Mouse (Mus musculus): Measurements from ENCODE around the gene Copg2. TPM values are rescaled to one million over a fixed set of nuclear protein-coding genes. Genes with fewer than 3 reads are reported as not detected.

The Copg2 gene
- polyA plus RNA-seq, 1 experiment from 2014 or later = 5.8 TPM

DNA sequence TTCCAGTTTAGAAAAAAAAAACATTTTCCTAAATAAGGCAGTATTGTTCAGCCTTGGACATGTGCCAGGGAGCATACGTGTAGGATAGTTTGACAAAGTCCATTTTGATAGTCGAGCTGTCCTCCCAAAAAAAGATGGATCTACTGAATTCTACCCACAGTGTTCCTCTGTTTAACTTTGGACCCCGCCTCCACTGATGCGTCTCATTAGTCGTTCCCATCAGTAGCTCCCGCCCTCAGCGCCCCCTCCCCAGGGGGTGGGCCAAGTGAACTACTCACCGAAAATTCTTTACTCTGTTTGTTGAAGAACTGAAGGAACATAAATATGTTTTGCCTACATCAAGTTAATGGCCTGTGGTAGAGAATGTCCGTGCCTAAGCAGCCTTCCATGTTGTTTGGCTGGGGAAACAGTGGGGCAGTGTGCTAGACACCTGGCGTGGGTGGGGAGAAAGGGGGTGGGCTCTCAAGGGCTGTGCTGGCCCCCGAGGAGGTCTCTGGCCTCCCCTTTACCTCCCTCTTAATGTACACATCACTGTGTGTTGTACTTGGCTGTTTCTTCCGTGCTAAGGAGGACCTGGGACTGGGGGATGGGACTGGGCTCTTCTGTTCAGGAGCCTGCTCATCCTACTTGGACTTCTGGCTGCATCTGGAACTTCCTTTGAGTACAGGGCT lies 166.2 kb downstream of the Copg2 start:
- no peak overlapping the region for H3K27ac ChIP-seq (ENCODE audit: low read length)
- no peak overlapping the region for H3K4me3 ChIP-seq (ENCODE audit: low read depth, low read length)
- H3K4me2 ChIP-seq (ENCODE audit: low read depth, low read length) = no peak overlapping the region
- ATAC-seq (ENCODE audit: low read depth) = no peak
- no peaks in the 10 kb centered on the region for H3K9me3 ChIP-seq (replicated peaks; ENCODE audit: control insufficient read depth, low read length)
- H3K36me3 ChIP-seq (ENCODE audit: control insufficient read depth, insufficient read depth) = no peaks in the 10 kb centered on the region
- peaks cover 17% of the 10 kb centered on the region for H3K27me3 ChIP-seq (ENCODE audit: control insufficient read depth, insufficient read depth, low read depth, low read length)
- no peaks in the 10 kb centered on the region for H3K4me1 ChIP-seq (ENCODE audit: control insufficient read depth, low read depth, low read length)
- no peak overlapping the region for H3K9ac ChIP-seq (ENCODE audit: low read depth, low read length)
- WGBS (ENCODE audit: insufficient replicate concordance) = 56% methylated on average over 12 of the region's 12 CpGs

DNA sequence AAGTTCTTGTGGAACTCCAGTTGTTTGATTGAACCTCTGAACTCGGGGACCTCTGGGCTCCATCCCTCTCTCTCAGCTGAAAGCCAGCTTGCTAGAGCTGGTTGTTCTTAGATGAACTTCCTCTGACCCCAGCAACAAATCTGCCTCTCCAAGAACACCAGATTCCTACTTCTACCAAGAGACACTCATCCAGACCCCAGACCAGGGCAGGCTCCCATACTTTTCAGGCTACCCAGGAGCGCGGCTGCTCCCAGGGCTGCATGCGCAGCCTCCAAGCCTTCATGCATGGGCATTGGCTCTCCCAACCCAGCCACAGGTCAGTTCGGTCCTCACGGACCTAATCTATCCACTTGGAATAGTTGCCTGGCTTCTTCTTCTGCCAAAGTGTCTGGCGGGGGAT lies 173.3 kb downstream of the Copg2 start, which contains the start of gene Mest:
TSS of gene Mest (plus strand) at position 217 of the 400 bp plus-strand sequence.
- WGBS (ENCODE audit: insufficient replicate concordance) = 58% methylated on average over 7 of the region's 7 CpGs
- H3K9ac ChIP-seq (ENCODE audit: low read depth, low read length) = no peak within 1 kb of the TSS

GRCm38 (mm10) chr6:30722385-30723164 lies 174.0 kb downstream of the Copg2 start:
- Histone ChIP-seq H3K9me3 (replicated peaks; ENCODE audit: control insufficient read depth, low read length) (no peaks in the 10 kb centered on the region), H3K27ac (ENCODE audit: low read length) (no peak overlapping the region), H3K4me2 (ENCODE audit: low read depth, low read length) (no peak overlapping the region), H3K4me1 (ENCODE audit: control insufficient read depth, low read depth, low read length) (no peaks in the 10 kb centered on the region), H3K9ac (ENCODE audit: low read depth, low read length) (no peak overlapping the region), H3K4me3 (ENCODE audit: low read depth, low read length) (no peak overlapping the region), H3K27me3 (ENCODE audit: control insufficient read depth, insufficient read depth, low read depth, low read length) (no peaks in the 10 kb centered on the region), H3K36me3 (ENCODE audit: control insufficient read depth, insufficient read depth) (no peaks in the 10 kb centered on the region)
- ATAC-seq (ENCODE audit: low read depth) = no peak
- 68% methylated on average over 4 of the region's 4 CpGs for WGBS (ENCODE audit: insufficient replicate concordance)

More for the DNA sequence above, 173.3 kb downstream of the Copg2 start, which contains the start of gene Mest:
- H3K4me1 ChIP-seq (ENCODE audit: control insufficient read depth, low read depth, low read length) = no peaks in the 10 kb centered on the region
- H3K27ac ChIP-seq (ENCODE audit: low read length) = no peak within 1 kb of the TSS
- no peak within 1 kb of the TSS for H3K4me3 ChIP-seq (ENCODE audit: low read depth, low read length)
- no peak for ATAC-seq (ENCODE audit: low read depth)
- no peaks in the 10 kb centered on the region for H3K27me3 ChIP-seq (ENCODE audit: control insufficient read depth, insufficient read depth, low read depth, low read length)
- H3K4me2 ChIP-seq (ENCODE audit: low read depth, low read length) = no peak within 1 kb of the TSS
- no peaks in the 10 kb centered on the region for H3K9me3 ChIP-seq (replicated peaks; ENCODE audit: control insufficient read depth, low read length)
- H3K36me3 ChIP-seq (ENCODE audit: control insufficient read depth, insufficient read depth) = no peaks in the 10 kb centered on the region

- ATAC-seq (ENCODE audit: low read depth) = no peak
- WGBS (ENCODE audit: insufficient replicate concordance) = 74% methylated on average over 7 of the region's 7 CpGs
- no peak overlapping the region for H3K27ac ChIP-seq (ENCODE audit: low read length)
- H3K36me3 ChIP-seq (ENCODE audit: control insufficient read depth, insufficient read depth) = no peaks in the 10 kb centered on the region
- H3K4me3 ChIP-seq (ENCODE audit: low read depth, low read length) = no peak overlapping the region
- no peaks in the 10 kb centered on the region for H3K9me3 ChIP-seq (replicated peaks; ENCODE audit: control insufficient read depth, low read length)
- no peaks in the 10 kb centered on the region for H3K4me1 ChIP-seq (ENCODE audit: control insufficient read depth, low read depth, low read length)
- H3K27me3 ChIP-seq (ENCODE audit: control insufficient read depth, insufficient read depth, low read depth, low read length) = no peaks in the 10 kb centered on the region
- no peak overlapping the region for H3K9ac ChIP-seq (ENCODE audit: low read depth, low read length)
- no peak overlapping the region for H3K4me2 ChIP-seq (ENCODE audit: low read depth, low read length)
Measured at GRCm38 (mm10) chr6:30716796-30717195, 179.8 kb downstream of the Copg2 start.

DNA sequence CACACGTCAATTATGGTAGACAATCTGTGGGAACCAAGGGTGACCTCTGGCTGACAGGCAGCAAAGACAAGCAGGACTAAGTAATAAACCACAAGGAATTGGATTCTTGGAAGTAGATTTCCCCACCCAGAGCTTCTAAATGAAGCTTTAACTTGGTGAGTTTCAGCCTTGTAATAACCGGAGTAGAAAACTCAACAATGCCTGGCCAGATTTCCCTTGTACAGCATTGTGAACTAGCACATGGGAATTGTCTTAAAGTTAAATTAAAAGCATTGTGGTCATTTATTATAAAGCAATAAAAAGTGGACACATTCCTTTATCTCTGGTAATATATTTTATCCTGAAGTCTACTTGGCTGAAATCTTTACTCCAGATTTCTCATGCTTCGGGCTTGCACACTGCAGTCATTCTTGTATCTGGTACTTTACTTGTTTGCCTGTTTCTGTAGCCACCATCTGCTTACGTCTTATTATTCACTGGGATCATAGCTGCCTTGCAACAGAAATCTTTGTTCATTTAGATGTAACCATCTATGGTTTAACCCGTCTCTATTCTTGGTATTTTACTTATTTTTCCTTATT lies 181.6 kb downstream of the Copg2 start:
- no peak overlapping the region for H3K27ac ChIP-seq (ENCODE audit: low read length)
- no peaks in the 10 kb centered on the region for H3K4me1 ChIP-seq (ENCODE audit: control insufficient read depth, low read depth, low read length)
- no peaks in the 10 kb centered on the region for H3K36me3 ChIP-seq (ENCODE audit: control insufficient read depth, insufficient read depth)
- H3K9me3 ChIP-seq (replicated peaks; ENCODE audit: control insufficient read depth, low read length) = no peaks in the 10 kb centered on the region
- H3K4me2 ChIP-seq (ENCODE audit: low read depth, low read length) = no peak overlapping the region
- H3K9ac ChIP-seq (ENCODE audit: low read depth, low read length) = no peak overlapping the region
- no peaks in the 10 kb centered on the region for H3K27me3 ChIP-seq (ENCODE audit: control insufficient read depth, insufficient read depth, low read depth, low read length)
- WGBS (ENCODE audit: insufficient replicate concordance) = 68% methylated on average over 5 of the region's 5 CpGs
- no peak for ATAC-seq (ENCODE audit: low read depth)
- H3K4me3 ChIP-seq (ENCODE audit: low read depth, low read length) = no peak overlapping the region

GRCm38 (mm10) chr6:30713896-30714295 lies 182.7 kb downstream of the Copg2 start:
- Histone ChIP-seq H3K27ac (ENCODE audit: low read length) (no peak overlapping the region), H3K27me3 (ENCODE audit: control insufficient read depth, insufficient read depth, low read depth, low read length) (no peaks in the 10 kb centered on the region), H3K4me1 (ENCODE audit: control insufficient read depth, low read depth, low read length) (no peaks in the 10 kb centered on the region), H3K9me3 (replicated peaks; ENCODE audit: control insufficient read depth, low read length) (no peaks in the 10 kb centered on the region), H3K36me3 (ENCODE audit: control insufficient read depth, insufficient read depth) (no peaks in the 10 kb centered on the region), H3K4me3 (ENCODE audit: low read depth, low read length) (no peak overlapping the region), H3K4me2 (ENCODE audit: low read depth, low read length) (no peak overlapping the region), H3K9ac (ENCODE audit: low read depth, low read length) (no peak overlapping the region)
- 67% methylated on average over 11 of the region's 11 CpGs for WGBS (ENCODE audit: insufficient replicate concordance)
- ATAC-seq (ENCODE audit: low read depth) = no peak

DNA sequence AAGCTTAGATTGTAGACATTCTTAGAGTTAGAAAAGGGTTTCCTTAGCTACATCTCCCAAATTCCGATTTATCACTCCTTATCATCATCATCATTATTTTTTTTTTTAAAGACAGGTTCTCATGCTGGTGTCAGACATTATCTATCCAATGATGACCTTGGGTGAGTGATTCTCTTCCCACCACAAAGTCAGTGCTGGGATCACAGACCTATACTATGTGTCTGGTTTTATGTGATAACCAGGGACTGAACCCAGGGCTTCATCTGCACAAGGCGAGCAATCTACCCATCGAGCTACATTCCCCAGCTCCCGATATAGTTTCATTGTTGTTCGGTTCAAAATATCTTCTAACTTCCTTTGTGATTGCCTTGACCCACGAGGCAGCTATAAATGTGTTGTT lies 183.1 kb downstream of the Copg2 start:
- ATAC-seq (ENCODE audit: low read depth) = 0 out of 2 replicates have a peak, but pooled peaks have one; percentile 35
- Histone ChIP-seq H3K27me3 (ENCODE audit: control insufficient read depth, insufficient read depth, low read depth, low read length) (no peaks in the 10 kb centered on the region), H3K27ac (ENCODE audit: low read length) (no peak overlapping the region), H3K4me3 (ENCODE audit: low read depth, low read length) (no peak overlapping the region), H3K4me2 (ENCODE audit: low read depth, low read length) (no peak overlapping the region), H3K36me3 (ENCODE audit: control insufficient read depth, insufficient read depth) (no peaks in the 10 kb centered on the region), H3K4me1 (ENCODE audit: control insufficient read depth, low read depth, low read length) (no peaks in the 10 kb centered on the region), H3K9ac (ENCODE audit: low read depth, low read length) (no peak overlapping the region), H3K9me3 (replicated peaks; ENCODE audit: control insufficient read depth, low read length) (no peaks in the 10 kb centered on the region)
- 45% methylated on average over 6 of the region's 6 CpGs for WGBS (ENCODE audit: insufficient replicate concordance)

DNA sequence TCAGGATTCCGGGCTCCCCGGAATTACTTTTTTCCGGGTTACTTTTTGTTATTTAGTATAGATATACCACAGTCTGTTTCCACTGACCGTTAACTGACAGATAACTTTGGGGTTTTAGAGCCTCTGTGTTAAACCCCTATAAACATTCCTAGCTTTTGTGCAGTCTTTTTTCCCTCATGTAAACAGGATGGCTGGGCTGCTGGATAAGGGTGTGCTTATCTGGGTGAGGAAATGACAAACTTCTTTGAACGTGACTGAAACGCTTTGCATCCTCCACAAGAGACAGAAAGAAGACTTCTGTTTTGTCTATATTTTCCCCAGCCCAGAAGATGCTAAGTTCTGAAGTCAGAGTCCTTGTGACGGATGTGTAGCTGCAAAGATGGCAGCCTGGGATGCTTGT lies 184.1 kb downstream of the Copg2 start:
- Histone ChIP-seq H3K4me1 (ENCODE audit: control insufficient read depth, low read depth, low read length) (no peaks in the 10 kb centered on the region), H3K4me3 (ENCODE audit: low read depth, low read length) (no peak overlapping the region), H3K36me3 (ENCODE audit: control insufficient read depth, insufficient read depth) (no peaks in the 10 kb centered on the region), H3K9me3 (replicated peaks; ENCODE audit: control insufficient read depth, low read length) (no peaks in the 10 kb centered on the region), H3K27ac (ENCODE audit: low read length) (no peak overlapping the region), H3K27me3 (ENCODE audit: control insufficient read depth, insufficient read depth, low read depth, low read length) (no peaks in the 10 kb centered on the region), H3K4me2 (ENCODE audit: low read depth, low read length) (no peak overlapping the region), H3K9ac (ENCODE audit: low read depth, low read length) (no peak overlapping the region)
- peak; percentile 41 for ATAC-seq (ENCODE audit: low read depth)
- 23% methylated on average over 7 of the region's 7 CpGs for WGBS (ENCODE audit: insufficient replicate concordance)

GRCm38 (mm10) chr6:30711365-30711763 lies 185.2 kb downstream of the Copg2 start:
- Histone ChIP-seq H3K27ac (ENCODE audit: low read length) (no peak overlapping the region), H3K36me3 (ENCODE audit: control insufficient read depth, insufficient read depth) (no peaks in the 10 kb centered on the region), H3K4me3 (ENCODE audit: low read depth, low read length) (no peak overlapping the region), H3K9me3 (replicated peaks; ENCODE audit: control insufficient read depth, low read length) (no peaks in the 10 kb centered on the region), H3K4me2 (ENCODE audit: low read depth, low read length) (no peak overlapping the region), H3K27me3 (ENCODE audit: control insufficient read depth, insufficient read depth, low read depth, low read length) (no peaks in the 10 kb centered on the region), H3K9ac (ENCODE audit: low read depth, low read length) (no peak overlapping the region), H3K4me1 (ENCODE audit: control insufficient read depth, low read depth, low read length) (no peaks in the 10 kb centered on the region)
- 65% methylated on average over 10 of the region's 10 CpGs for WGBS (ENCODE audit: insufficient replicate concordance)
- no peak for ATAC-seq (ENCODE audit: low read depth)

All from liver, embryonic 16.5 days (tissue).